In the genomic region with DNA sequence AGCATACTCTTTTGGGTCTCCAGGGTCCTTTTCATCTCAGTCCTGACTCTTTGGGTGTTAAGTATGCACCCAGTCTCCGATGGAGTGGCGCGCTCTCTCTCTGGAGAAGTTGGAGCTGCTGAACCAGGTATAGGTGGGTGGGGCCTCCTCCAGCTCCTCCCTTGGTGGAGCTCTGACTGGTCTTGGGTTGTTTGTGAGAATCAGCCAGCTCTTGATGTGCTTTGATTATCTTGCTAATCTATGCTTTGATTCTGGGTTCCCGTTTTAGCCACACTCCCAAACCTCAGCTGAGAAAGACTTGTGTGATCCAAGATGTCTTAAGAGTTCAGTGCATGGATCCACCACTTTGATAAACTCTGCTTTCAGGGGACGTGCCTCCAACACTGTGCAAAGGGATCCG, we compare ENCODE assay signal across 20 mouse cellular contexts. TPM values are rescaled to one million over a fixed set of nuclear protein-coding genes. Genes with fewer than 3 reads are reported as not detected.
"Had no signal": no experiment of that assay in that cellular context is flagged by ENCODE, and none has a peak within 500 bp of the region (broad histone marks: within the 10 kb centered on the region; RNA-seq: fewer than 3 reads in every experiment).

A gene (minus strand): TSS at position 101 of the 400 bp plus-strand sequence.

- H3K4me3 ChIP-seq: intestine, embryonic 15.5 days; limb, embryonic 15.5 days; liver, embryonic 12.5 days; midbrain, embryonic 10.5 days; neural tube, embryonic 12.5 days; stomach, embryonic 15.5 days had no signal

- H3K9me3 ChIP-seq: intestine, embryonic 15.5 days; limb, embryonic 15.5 days; liver, embryonic 12.5 days; midbrain, embryonic 10.5 days; neural tube, embryonic 12.5 days; stomach, embryonic 15.5 days had no signal

- H3K36me3 ChIP-seq: intestine, embryonic 15.5 days; limb, embryonic 15.5 days; liver, embryonic 12.5 days; midbrain, embryonic 10.5 days; neural tube, embryonic 12.5 days; stomach, embryonic 15.5 days had no signal

- H3K27me3 ChIP-seq: intestine, embryonic 15.5 days; limb, embryonic 15.5 days; neural tube, embryonic 12.5 days; stomach, embryonic 15.5 days had no signal

- H3K4me2 ChIP-seq: intestine, embryonic 15.5 days; limb, embryonic 15.5 days; liver, embryonic 12.5 days; neural tube, embryonic 12.5 days; stomach, embryonic 15.5 days had no signal

- H3K9ac ChIP-seq: intestine, embryonic 15.5 days; limb, embryonic 15.5 days; liver, embryonic 12.5 days; neural tube, embryonic 12.5 days; stomach, embryonic 15.5 days had no signal

- H3K4me1 ChIP-seq: intestine, embryonic 15.5 days; liver, embryonic 12.5 days; midbrain, embryonic 10.5 days; neural tube, embryonic 12.5 days; stomach, embryonic 15.5 days had no signal

- H3K27ac ChIP-seq: intestine, embryonic 15.5 days; limb, embryonic 15.5 days; liver, embryonic 12.5 days; midbrain, embryonic 10.5 days; neural tube, embryonic 12.5 days; stomach, embryonic 15.5 days had no signal

- DNase-seq: kidney, adult 18-20 months; kidney, postnatal 25 days; layer of hippocampus, adult 9-11 months; layer of hippocampus, postnatal 36 days; midbrain, embryonic 14.5 days; right cerebral cortex, postnatal 14 days; thymus, adult 2 months; thymus, postnatal 25 days had no signal

- ATAC-seq: intestine, embryonic 15.5 days; liver, embryonic 12.5 days had no signal

RNA-seq across cellular contexts. Expression of the gene that starts here (rescaled TPM):
- total RNA-seq: layer of hippocampus, postnatal 36 days; left cerebral cortex, adult 8-10 months; left cerebral cortex, postnatal 36 days; megakaryocyte, adult 5-6 weeks; monocyte, adult 5-6 weeks; neutrophil, adult 5-6 weeks had no signal
- polyA plus RNA-seq: midbrain, embryonic 14.5 days; spleen, adult 2 months had no signal
